Mouse (Mus musculus) heart, adult 11 months (tissue): ENCODE data around the gene Iqcf3.

Experiments used
- DNase-seq: peaks from one replicate; pipeline ENCODE4 v3.0.0; 2022

Gene Iqcf3

GRCm38 (mm10) chr9:106561531-106561930 lies at the start of gene Iqcf3:
TSS of gene Iqcf3 (minus strand) at chr9:106561631.
- DNase-seq, result peak; percentile 74

- DNase-seq, result peak; percentile 54
These were observed 49.3 kb upstream of the Iqcf3 start for GRCm38 (mm10) chr9:106610727-106611126.

GRCm38 (mm10) chr9:106600546-106600945 lies 39.1 kb upstream of the Iqcf3 start:
- peak; percentile 79 for DNase-seq

GRCm38 (mm10) chr9:106598466-106598865 lies 37.0 kb upstream of the Iqcf3 start:
- DNase-seq, result no peak

GRCm38 (mm10) chr9:106595836-106596235 lies 34.4 kb upstream of the Iqcf3 start:
- DNase-seq, result no peak

GRCm38 (mm10) chr9:106595402-106595801 lies 34.0 kb upstream of the Iqcf3 start:
- peak; percentile 75 for DNase-seq

GRCm38 (mm10) chr9:106592158-106592557 lies 30.7 kb upstream of the Iqcf3 start:
- peak; percentile 13 for DNase-seq

- peak; percentile 12 for DNase-seq
These were observed 21.1 kb upstream of the Iqcf3 start for GRCm38 (mm10) chr9:106582552-106582951.

GRCm38 (mm10) chr9:106580016-106580415 lies 18.6 kb upstream of the Iqcf3 start:
- DNase-seq, result no peak

GRCm38 (mm10) chr9:106576112-106576511 lies 14.7 kb upstream of the Iqcf3 start:
- DNase-seq, result no peak

- peak; percentile 35 for DNase-seq
These were observed 11.9 kb upstream of the Iqcf3 start for GRCm38 (mm10) chr9:106573366-106573765.

GRCm38 (mm10) chr9:106572186-106572585 lies 10.8 kb upstream of the Iqcf3 start:
- DNase-seq, result peak; percentile 59

GRCm38 (mm10) chr9:106570896-106571295 lies 9.5 kb upstream of the Iqcf3 start, which contains the start of gene Iqcf4:
TSS of gene Iqcf4 (minus strand) at chr9:106570996.
- DNase-seq, result peak; percentile 54

- peak; percentile 91 for DNase-seq
These were observed 5.0 kb upstream of the Iqcf3 start for GRCm38 (mm10) chr9:106566437-106566836.

GRCm38 (mm10) chr9:106564025-106564424 lies 2.6 kb upstream of the Iqcf3 start:
- DNase-seq, result no peak

- peak; percentile 87 for DNase-seq
These were observed 860 bp upstream of the Iqcf3 start for GRCm38 (mm10) chr9:106562291-106562690.

GRCm38 (mm10) chr9:106534975-106535374 lies 26.5 kb downstream of the Iqcf3 start:
- DNase-seq, result no peak

GRCm38 (mm10) chr9:106534296-106534695 lies 27.1 kb downstream of the Iqcf3 start:
- DNase-seq, result no peak

- no peak for DNase-seq
These were observed 29.6 kb downstream of the Iqcf3 start for GRCm38 (mm10) chr9:106531833-106532232.

- DNase-seq, result peak; percentile 22
These were observed 41.5 kb downstream of the Iqcf3 start for GRCm38 (mm10) chr9:106519909-106520308.

- DNase-seq, result no peak
These were observed 42.0 kb downstream of the Iqcf3 start for GRCm38 (mm10) chr9:106519433-106519832.

- no peak for DNase-seq
These were observed 47.2 kb downstream of the Iqcf3 start, which contains the start of gene Iqcf5 for GRCm38 (mm10) chr9:106514273-106514672. TSS of gene Iqcf5 (plus strand) at chr9:106514573.

- DNase-seq, result peak; percentile 56
These were observed 47.9 kb downstream of the Iqcf3 start for GRCm38 (mm10) chr9:106513566-106513965.

- peak; percentile 71 for DNase-seq
These were observed 48.5 kb downstream of the Iqcf3 start for GRCm38 (mm10) chr9:106512729-106513450.

- peak; percentile 34 for DNase-seq
These were observed 52.1 kb downstream of the Iqcf3 start for GRCm38 (mm10) chr9:106509356-106509755.
